Mouse (Mus musculus) megakaryocyte, embryonic 14.5 days (primary cell): ENCODE data around the gene Cyp27a1.

Source experiments
- FLI1 ChIP-seq: IDR thresholded peaks from 2 replicates; pipeline ENCODE4 v1.6.1; 2012; ENCODE audit warnings: low read length, inconsistent platforms, mixed read lengths
- GATA1 ChIP-seq: IDR thresholded peaks from 3 replicates; pipeline ENCODE4 v1.6.1; 2012; ENCODE audit warnings: mixed read lengths, low read length, inconsistent platforms, borderline replicate concordance

GRCm38 (mm10) chr1:74677843-74678242, 35.5 kb upstream of the Cyp27a1 start:
- TF ChIP-seq GATA1 (no peak), FLI1 (no peak)
